Mouse (Mus musculus): Measurements from ENCODE around the gene Rpl3.
A peak's percentile ranks its signal among the peaks of the same experiment; 100 is the strongest.

Rpl3 gene

DNA sequence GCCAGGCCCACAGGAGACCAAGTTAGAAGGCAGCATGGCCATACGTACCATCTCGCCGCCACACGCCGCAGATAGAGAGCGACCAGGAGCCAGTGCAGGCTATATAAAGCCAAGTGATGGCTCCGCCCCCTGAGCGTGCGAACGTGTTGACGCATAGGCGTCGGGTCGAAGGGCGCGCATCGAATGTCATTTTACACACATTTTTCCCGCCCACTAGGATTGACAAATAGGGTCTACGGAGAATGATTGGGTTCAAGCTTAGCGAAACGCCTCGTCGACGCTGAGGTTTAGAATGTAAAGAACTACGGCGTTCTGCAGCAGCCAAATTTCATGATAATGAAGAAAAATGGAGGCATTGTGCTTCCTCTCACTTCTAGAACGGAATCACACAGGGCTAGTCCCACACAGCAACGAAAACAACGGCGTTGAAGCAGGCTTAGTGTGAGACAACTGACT, 8.4 kb downstream of the Rpl3 start:
- DNase-seq = peak; percentile 98 to 99

DNA sequence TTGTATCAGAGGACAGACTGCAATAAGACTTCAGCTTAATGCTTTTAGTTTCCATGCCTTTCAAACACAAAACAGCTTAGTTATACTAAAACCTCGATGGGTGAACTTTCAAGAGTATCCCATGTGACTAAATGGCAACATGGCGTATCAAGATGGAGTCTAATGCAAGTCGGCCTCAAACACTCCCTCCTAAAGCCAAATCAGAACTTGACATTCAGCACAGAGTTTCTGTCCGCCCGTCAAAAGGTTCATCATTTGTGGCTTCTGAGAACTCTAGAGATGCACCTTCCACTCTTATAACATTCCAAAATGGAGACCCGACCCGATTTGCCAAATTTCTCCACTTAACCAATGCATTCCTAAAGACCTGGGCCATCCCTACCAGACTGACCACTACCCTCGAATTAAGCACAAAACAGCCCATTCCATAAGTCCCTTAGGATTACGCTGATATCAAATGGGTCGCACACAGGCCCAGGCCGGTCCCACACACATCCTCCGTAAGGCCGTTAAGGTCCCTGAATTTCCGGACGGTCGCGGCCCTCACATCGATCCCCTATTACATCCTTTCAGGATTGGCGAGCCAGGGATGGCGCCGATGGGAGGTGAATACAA, 8.9 kb downstream of the Rpl3 start:
- DNase-seq = no peak

DNA sequence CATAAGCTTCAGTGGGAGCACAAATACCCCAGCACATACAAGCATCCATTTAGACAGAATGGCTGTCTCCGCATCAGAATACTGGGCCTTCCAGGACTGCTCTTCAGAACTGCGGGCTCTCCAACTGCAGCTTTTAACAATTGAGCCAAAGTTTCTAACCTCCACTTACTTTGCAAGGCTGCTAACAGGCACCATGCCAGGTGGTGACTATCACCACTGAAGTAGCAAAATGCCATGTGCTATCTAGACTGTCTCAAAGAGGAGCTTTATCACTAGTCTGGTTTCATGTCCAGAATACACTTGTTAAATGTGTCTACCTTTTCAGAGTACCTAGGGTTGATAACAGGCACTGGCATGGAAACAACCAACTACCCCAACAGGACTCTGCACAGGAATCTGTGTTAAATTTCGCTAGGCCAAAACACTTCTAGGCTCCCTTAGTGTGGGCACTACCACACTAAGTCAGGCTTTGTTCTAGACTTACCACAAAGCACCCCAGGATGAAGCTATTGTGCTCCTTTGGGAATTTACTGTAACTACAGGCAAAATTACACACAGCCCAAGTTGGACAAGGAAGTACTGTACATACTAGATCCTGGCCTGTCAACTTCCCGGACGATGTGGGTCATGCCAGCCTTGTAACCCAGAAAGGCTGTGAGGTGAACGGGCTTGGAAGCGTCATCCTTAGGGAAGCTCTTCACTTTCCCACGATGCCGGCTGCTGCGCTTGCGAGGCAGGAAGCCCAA, 9.7 kb downstream of the Rpl3 start:
- DNase-seq = no peak

DNA sequence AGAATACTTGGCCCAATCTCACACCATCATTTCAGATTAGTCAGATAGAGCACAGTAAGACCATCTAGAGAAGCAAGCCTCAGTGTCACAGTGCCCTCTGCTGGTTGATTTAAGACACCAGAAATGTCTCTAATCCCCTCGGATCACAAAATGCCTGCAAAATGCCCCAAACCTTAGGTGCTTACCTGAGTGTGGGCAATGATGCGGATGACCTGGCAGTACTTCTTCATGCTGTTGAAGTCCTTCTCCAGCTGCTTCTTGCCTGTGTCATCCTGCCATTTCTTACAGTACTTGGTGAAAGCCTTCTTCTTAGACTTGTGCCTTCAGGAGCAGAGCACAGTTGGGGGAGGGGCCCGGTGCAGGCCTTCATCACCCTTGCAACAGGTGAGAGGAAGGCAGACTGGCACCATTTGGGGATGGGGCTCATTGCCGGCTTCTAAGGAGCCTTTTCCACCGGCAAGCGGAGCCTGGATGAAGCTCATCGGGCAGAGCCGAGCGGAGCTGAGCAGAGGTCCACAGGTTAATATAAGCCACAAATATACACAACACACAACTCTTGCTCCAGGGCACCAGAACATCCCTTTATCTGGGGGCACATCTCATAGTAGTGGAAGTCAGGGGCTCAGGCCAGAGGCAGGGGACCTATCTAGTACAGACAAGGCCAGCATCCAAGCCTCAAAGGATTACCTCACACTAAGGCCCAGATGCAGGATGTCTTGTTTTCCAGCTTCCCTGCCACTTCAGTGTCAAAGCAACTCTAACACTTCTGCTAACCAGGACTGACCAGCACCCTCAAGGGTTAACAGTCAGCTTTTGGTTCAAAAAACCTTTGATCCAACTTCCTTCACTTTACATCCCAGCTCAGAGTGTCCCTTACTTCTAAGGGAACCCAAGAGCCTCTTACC, 10.7 kb downstream of the Rpl3 start:
- no peak for DNase-seq

DNA sequence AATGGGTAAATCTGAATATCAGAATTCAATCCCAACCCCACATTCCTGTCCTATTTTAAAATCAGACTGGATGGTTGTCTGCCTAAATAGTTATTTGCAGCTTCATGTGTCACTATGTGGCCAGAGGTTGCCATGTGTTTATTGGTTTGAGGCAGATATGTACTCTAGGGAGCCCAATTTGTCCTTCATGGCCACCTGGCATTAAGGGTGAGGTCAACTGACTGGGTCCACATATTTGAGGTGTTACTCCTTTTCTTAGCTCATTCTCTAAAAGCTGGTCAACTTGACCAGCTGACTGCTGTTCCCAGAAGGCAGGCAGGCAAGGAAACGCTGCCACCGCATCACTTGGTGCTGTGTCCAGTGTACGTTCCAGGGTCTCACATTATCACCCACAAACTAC, 11.7 kb downstream of the Rpl3 start:
- no peak for DNase-seq

DNA sequence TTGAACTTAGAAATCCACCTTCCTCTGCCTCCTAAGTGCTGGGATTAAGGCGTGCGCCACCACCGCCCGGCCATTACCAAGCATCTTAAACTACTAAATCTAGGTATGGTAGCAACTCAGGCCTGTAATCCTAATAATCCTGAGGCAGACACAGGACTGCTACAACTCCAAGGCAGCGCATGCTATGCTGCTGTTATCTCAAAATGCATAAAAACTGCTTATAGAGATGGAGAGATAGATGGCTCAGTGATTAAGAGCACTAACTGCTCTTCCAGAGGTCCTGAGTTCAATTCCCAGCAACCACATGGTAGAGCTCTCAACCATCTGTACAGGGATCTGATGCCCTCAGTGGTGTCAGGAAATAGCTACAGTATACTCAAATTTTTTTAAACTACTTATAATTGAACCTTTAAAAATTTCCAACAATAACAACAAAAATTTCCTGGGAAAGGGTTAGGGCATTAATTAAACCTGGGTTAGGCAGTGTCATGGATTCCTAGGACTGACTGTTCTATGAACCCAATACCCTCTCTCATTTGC, 12.5 kb downstream of the Rpl3 start:
- no peak for DNase-seq

DNA sequence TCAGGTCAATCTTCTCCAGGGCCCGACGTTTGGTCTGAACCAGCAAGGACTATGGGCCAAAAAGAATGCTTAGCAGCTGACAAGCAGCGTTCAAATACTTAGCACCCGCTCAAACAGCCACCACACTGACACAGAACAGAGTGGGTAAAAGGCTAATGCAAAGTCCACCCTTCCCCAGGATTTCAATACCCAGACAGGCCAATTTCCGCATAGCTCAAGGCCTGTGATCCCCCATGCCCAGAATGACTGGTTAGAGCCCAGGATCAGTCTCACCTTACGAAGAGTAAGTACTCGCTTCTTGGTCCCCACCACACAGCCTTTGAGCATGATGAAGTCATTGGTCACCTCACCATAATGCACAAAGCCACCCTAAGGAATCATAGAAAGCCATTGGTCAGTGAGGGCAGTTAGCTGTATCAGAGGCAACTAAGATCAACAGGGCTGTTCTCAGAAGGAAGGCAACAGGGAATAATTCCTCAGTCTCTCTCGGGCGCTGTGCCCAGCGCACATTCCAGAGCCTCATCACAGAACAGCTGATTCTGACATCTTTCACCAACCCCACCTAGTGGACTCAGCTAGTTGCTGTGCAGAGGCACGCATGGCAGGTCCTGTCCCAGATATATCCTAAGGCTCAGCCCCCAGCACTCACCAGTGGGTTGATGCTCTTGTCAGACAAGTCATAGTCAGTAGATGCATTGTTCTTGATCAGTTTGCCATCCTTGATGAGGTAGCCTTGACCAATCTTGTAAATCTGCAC, 13.4 kb downstream of the Rpl3 start:
- peak in 1 of 2 experiments; percentile 58 for DNase-seq

DNA sequence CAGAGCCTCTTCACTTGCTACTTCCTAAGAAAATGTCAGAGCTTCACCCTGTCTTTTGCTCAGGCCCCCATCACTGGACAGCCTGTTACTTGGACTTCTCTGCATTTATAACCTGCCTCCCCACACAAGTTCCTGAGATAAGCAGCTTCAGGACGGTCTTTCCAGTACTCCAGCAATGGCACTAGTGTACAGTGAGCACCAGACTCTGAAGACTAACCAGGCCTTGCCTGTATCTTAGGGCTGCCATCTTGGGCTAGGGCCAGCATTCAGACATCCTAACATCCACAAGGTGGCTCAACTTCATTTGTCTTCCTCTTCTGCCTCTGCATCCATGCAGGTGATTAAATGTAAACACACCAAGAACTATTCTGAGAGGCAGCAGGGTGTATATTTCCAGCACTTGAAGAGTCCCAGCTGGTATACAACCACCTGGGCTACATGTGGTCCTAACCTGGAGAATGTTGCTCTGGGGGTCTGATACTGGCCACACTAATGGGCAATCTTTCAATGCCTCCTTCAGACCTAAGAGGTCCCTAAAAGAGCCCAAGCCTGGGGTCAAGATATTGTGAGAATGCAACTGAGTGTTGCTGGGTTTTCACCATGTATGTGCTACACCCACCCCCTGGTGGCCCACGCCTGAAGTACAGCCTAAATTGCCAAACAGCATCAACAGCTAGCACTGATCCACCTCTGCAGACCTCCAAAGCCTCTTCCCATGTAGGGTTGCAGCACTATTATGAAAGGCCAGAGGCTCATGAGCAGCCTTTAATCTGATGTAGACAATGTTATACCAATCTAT, 15.1 kb downstream of the Rpl3 start:
- DNase-seq = peak; percentile 74 to 82

DNA sequence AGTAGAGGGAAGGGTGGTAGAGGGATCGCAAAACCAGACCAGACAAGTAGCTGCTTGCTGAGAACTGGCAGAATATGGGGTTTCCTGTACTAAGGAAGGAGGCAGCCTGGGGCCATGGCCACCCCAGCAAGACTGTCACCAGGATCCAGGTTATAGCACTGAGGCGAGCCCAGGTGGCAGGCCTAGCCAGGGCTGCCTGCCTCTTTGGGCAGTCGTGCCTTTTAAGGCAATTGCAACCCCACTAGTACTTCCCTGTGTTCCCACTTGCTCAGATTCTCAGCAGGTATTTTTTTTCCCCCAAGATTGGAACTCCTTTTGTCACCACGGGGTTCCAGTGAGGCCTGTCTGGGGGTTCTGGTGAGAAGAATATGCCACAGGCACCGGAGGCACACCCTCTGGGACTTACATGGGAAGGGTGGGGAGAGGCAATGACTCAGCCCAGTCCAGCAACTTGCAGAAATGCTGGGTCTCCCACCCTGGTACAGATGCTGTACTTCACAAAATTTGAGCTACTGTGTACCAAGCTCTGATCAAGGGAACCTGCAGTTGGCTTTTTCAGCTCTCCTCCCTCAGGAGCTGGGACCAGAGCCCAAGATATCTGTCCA, 15.8 kb downstream of the Rpl3 start:
- DNase-seq = no peak

DNA sequence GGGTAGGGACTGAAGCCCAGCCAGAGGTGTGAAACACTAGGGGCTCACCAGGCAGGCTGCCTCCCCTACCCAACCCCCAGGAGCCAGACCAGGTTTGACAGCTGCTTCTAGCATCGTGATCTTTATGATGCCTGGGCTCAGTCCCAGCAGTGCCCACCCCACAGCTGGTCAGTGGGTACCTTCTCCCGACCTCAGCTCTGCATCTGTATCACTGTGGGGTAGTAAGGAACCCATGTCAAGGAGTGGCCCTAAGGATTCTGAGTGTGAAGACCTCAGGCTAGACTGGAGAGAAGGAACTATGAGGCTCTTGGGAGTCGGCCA, 16.3 kb downstream of the Rpl3 start:
- no peak for DNase-seq

DNA sequence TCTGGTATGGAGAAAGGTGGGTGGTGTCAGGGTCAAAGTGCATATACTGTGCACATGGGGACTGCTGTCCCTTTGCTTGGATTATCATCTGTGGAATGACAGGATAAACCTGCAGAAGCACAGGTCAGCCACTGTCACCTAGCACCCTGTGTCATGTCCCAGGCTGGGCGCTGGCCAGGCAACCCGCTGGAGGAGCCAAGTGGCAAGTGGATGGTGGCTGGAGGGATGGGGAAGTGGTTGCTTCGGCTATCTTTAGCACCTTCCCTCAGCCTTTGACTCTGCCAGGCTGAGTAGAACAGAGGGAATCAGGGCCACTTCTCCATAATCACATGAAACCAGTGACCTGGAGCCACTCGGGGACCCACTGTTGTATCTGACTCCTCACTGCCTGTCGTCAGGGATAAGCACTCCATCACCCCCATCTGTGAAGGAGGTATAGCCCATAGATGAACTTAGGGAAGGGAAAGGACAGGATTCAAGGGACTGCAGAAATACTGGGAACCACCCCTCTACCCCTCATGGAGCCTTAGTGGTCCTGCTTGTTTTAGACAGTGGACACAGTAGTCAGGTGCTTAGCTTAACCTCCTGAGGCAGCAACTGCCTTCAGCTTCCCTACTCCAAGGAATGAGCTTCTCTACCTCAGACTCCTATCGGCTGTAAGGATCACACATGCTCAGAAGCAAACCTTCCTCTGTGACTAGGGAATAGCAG, 16.9 kb downstream of the Rpl3 start:
- no peak for DNase-seq

DNA sequence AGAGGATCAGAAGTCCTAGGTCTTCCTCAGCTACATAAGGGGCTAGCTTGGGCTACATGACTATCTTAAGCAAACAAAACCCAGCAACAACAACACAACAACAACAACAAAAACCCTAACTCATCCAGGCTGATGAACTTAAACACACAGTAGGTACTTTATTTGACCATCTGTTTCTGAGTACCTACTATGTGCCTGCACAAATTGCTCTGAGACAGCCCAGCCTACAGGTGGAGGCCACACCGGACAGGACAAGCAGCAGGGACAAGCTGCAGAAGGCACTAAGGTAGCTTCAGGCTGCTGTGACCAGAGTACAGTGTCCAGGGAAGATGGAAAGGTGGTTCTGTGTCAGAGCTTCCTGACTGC, 18.4 kb downstream of the Rpl3 start:
- no peak for DNase-seq

DNA sequence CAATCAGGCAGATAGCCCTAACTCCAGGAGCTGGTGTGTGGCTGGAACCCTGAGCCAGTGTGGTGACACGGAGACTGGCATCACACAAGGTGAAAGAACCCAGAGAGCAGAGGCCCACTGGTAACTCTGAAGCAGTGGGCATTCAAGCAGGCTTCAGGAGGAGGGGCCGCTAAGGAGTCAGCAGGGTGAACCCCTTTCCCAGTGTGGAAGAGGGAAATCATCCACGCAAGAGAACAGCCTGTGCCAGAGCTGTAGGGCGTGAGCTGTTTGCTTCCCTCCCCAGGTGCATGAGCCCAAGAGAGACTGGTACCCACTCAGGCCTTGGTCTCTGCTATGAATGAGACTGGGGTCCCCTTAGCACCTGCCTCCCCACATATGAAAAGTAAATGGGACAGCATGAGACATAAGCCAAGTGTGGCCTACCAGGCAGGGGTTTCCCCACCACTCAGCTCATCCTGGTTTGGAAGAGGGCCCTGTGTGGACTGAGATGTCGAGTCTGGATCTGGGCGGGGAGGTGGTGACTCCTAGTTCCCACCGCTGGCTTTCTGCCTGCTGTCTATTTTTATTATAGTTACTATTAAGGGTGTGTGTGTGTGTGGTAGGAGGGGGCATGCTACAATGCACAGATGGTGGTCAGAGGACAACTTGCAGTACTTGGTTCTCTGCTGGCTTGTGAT, 19.0 kb downstream of the Rpl3 start:
- no peak for DNase-seq

DNA sequence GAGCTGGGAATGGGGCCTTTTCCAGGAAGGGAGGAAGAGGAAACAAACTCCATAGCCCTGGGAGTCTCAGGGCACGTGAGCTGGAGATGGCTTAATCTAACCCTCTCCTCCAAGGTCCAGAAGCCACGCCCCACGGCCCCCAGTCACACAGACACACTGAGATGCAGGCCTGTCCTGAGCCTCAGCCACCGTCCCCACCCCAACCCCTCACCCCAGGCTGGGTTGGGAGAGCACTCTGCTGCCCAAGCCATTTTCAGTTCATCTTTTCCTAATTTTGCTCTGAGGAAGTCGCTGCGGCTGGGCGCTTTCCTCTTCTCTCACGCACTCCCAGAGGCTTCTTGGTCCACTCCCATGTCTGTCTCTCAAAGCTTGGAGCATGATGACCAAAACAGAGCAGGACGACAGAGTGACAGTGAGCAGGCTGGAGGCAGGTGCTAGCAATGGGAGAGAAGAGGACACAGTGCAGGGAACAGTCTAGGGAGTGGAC, 19.7 kb downstream of the Rpl3 start:
- peak in 1 of 2 experiments; percentile 47 for DNase-seq

DNA sequence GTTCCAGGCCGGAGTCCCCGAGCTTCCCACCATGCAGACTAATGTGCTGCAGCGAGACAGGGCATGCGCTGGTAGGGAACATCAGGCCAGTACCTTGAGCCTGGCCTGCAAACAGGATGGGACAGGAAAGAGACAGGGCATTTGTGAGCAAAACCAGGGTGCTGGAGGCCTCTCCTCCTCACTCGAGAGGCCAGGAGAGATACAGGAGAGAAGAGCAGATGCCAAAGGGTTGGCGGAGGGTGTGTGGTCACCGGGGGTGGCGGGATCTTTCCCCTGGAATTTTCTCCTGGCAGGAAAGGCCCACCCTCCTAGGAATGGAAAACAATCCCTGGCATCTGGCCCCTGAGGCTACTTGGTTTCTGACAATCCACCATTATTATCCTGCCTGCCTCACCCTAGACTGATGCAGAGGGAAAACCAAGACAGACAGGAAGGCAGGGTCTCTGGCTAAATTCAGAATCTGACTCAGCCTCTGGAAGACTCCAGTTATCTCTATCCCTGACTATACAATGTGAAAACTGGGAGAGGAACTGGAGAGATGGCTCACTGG, 21.5 kb downstream of the Rpl3 start:
- DNase-seq = peak; percentile 33 to 39

DNA sequence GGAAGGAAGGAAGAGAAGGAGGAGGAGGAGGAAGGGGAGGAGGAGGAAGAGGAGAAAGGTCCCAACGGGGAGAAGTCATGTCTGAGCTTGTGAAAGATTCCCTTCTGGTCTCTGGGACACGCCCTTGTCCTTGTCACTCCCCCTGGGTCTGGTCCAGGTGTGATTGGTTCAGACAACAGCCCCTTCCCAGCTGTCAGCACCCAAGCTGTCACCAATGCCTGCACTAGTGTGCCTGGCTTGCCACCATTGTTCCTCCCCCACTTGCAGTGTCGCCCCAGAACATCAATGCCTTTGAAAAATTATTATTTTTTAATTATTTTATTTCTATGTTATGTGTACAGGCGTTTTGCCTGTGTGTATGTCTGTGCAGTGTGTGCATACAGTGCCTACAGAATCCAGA, 22.5 kb downstream of the Rpl3 start:
- no peak for DNase-seq

DNA sequence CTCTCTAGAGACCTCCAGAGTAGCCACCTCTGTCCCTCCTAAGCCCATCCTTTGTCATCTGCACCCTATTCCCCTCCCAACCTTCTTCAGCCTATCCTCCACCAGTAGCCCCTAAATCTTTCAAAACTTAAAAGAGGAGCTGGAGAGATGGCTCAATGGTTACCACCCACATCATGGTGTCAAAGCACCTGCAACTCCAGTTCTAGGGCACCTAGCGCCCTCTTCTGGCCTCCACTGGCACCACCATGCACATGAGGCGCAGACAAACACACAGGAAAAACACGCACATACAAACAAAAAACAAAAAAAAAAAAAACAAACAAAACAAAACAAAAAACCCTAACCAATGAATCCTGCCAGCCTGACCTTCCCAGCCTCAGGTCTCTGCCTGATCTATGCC, 25.1 kb downstream of the Rpl3 start:
- no peak for DNase-seq

DNA sequence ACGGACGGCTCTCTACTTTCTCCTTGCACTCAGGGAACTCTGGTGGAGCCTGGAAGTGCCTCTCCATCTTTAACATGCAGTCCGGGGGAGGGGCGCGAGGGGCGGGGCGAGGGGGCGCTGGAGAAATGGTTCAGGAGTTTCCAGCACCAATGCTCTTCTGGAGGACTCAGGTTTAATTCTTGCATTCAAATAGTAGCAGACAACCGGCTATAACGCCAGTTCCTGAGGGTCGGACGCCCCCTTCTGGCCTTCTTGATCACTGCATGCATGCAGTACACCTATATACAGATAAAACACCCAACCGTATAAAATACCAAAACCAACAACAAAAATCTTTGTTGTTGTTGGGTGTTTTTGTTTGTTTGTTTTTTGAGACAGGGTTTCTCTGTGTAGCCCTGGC, 26.3 kb downstream of the Rpl3 start:
- peak in 1 of 2 experiments; percentile 60 for DNase-seq

DNA sequence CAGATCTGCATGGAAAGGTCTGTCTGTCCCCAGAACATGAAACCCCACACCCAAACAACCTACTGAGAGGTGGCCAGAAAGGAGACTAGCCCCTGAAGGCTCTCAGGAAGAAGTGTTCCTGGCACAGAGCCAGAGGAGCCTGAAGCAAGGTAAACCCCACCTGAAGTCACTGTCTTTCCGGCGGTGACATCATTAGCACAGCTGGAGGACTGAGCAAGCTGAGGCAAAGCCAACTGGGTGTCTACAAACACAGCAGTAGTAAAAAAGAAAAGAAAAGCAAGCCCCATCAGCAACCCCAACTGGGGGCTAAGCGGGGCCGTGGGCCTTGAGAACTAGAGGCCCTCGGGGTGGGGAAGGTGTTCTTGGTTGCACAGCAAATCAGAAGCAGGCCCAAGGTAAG, 26.7 kb downstream of the Rpl3 start:
- no peak for DNase-seq

DNA sequence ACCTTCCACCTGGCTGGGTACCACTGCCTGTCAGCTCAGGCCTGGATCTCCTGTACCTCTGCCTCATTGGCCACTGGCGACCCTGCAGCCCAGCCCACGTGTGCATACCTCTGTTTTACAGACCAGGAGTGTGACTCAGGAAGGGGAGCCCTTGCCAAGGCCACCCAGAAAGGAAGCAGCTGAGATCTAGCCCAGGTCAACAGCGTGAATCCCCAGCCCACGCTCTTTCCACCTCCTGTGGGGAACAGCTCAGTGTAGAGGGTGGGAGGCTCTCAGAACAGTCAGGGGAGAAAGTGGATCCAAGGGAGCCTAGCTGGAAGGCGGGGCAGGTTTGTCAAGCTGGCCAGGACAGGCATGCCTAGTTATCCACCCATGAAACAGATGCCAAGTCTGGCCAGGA, 28.8 kb downstream of the Rpl3 start:
- DNase-seq = no peak

Data from lung, postnatal 4 days (tissue).